Mouse (Mus musculus) G1E (cell line): ENCODE data around the gene Dnpep.

Source experiments
- CTCF ChIP-seq: IDR thresholded peaks from 2 replicates; pipeline ENCODE4 v1.5.1; 2012; ENCODE audit warnings: low read depth, low read length, inconsistent platforms, mixed read lengths
- GATA2 ChIP-seq: IDR thresholded peaks from 2 replicates; pipeline ENCODE4 v1.6.1; 2012; ENCODE audit warnings: low read depth, low read length, inconsistent platforms, borderline replicate concordance
- TAL1 ChIP-seq: conservative IDR thresholded peaks from 2 replicates; pipeline ENCODE4 v1.6.1; 2012; ENCODE audit warnings: low read depth, low read length, inconsistent platforms, mixed read lengths

- TF ChIP-seq CTCF (no peak), GATA2 (no peak), TAL1 (no peak)
Observed at GRCm38 (mm10) chr1:75291321-75291720, 26.5 kb downstream of the Dnpep start.
